Mouse (Mus musculus) intestine, embryonic 15.5 days (tissue): ENCODE data around the gene Myo16. TPM values are rescaled to one million over a fixed set of nuclear protein-coding genes. Genes with fewer than 3 reads are reported as not detected.

Source experiments
- ATAC-seq: fragments of 200-750 bp; cut with Nextera tagmentation; 2 replicates; pipeline ENCODE4 v1.8.0; 2017; ENCODE audit warnings: moderate TSS enrichment, moderate library complexity
- H3K27ac ChIP-seq: fragments of 300-500 bp; sonication (generic); 2 replicates; pipeline ENCODE4 v1.5.1; 2015; ENCODE audit warnings: mild to moderate bottlenecking, inconsistent platforms
- H3K27me3 ChIP-seq: fragments of 300-500 bp; sonication (generic); replicated peaks from 2 replicates; pipeline ENCODE4 v1.6.1; 2015; ENCODE audit warnings: inconsistent platforms
- H3K36me3 ChIP-seq: fragments of 300-500 bp; sonication (generic); 2 replicates; pipeline ENCODE4 v1.6.1; 2015; ENCODE audit warnings: inconsistent platforms
- H3K4me1 ChIP-seq: fragments of 300-500 bp; sonication (generic); replicated peaks from 2 replicates; pipeline ENCODE4 v1.6.1; 2015; ENCODE audit warnings: inconsistent platforms
- H3K4me2 ChIP-seq: fragments of 300-500 bp; sonication (generic); replicated peaks from 2 replicates; pipeline ENCODE4 v1.6.1; 2015; ENCODE audit warnings: mild to moderate bottlenecking, inconsistent platforms
- H3K4me3 ChIP-seq: fragments of 300-500 bp; sonication (generic); replicated peaks from 2 replicates; pipeline ENCODE4 v1.5.1; 2015; ENCODE audit warnings: inconsistent platforms
- H3K9ac ChIP-seq: fragments of 300-500 bp; sonication (generic); 2 replicates; pipeline ENCODE4 v1.6.1; 2015; ENCODE audit warnings: inconsistent platforms
- H3K9me3 ChIP-seq: fragments of 300-500 bp; sonication (generic); 2 replicates; pipeline ENCODE4 v1.6.1; 2016; ENCODE audit warnings: inconsistent platforms
- WGBS: fragments of 180-500 bp; shearing (Covaris S2); methylation state at CpG from one replicate; pipeline ENCODE4 v1.1.7; 2015; 5-methylcytosine and 5-hydroxymethylcytosine counted together
- polyA plus RNA-seq: library from polyadenylated mRNA; unstranded; fragments of >200 nt; fragmentation: Nextera tagmentation; extraction: Ambion mirVana; gene quantifications from 2 replicates; pipeline ENCODE4 v1.2.1, GENCODE M21; 2015

Myo16 gene
- polyA plus RNA-seq, 1 experiment from 2014 or later = 0.16 TPM

GRCm38 (mm10) chr8:10549434-10549833 lies 395.7 kb downstream of the Myo16 start:
- Histone ChIP-seq H3K9ac (no peak overlapping the region), H3K4me3 (no peak overlapping the region), H3K27ac (no peak overlapping the region), H3K4me1 (no peaks in the 10 kb centered on the region), H3K9me3 (no peaks in the 10 kb centered on the region), H3K4me2 (no peak overlapping the region), H3K27me3 (no peaks in the 10 kb centered on the region), H3K36me3 (no peaks in the 10 kb centered on the region)
- no peak for ATAC-seq
- WGBS = 89% methylated on average over 3 of the region's 3 CpGs

- ATAC-seq = no peak
- WGBS = 82% methylated on average over 7 of the region's 7 CpGs
Observed at GRCm38 (mm10) chr8:10557961-10558360, 404.2 kb downstream of the Myo16 start.

GRCm38 (mm10) chr8:10559479-10559878 lies 405.8 kb downstream of the Myo16 start:
- Histone ChIP-seq H3K9ac (no peak overlapping the region), H3K9me3 (no peaks in the 10 kb centered on the region), H3K27ac (no peak overlapping the region), H3K36me3 (no peaks in the 10 kb centered on the region), H3K4me1 (no peaks in the 10 kb centered on the region), H3K4me3 (no peak overlapping the region), H3K27me3 (no peaks in the 10 kb centered on the region), H3K4me2 (no peak overlapping the region)
- WGBS = 85% methylated on average over 6 of the region's 6 CpGs
- ATAC-seq = no peak

More at GRCm38 (mm10) chr8:10557961-10558360, 404.2 kb downstream of the Myo16 start:
- no peak overlapping the region for H3K4me3 ChIP-seq
- H3K4me2 ChIP-seq = no peak overlapping the region
- H3K9ac ChIP-seq = no peak overlapping the region
- H3K9me3 ChIP-seq = no peaks in the 10 kb centered on the region
- H3K27ac ChIP-seq = no peak overlapping the region
- no peaks in the 10 kb centered on the region for H3K27me3 ChIP-seq
- no peaks in the 10 kb centered on the region for H3K4me1 ChIP-seq
- H3K36me3 ChIP-seq = no peaks in the 10 kb centered on the region

- WGBS = 74% methylated on average over 5 of the region's 5 CpGs
- H3K9ac ChIP-seq = no peak overlapping the region
- no peak overlapping the region for H3K27ac ChIP-seq
- no peak for ATAC-seq
- no peak overlapping the region for H3K4me3 ChIP-seq
- no peaks in the 10 kb centered on the region for H3K36me3 ChIP-seq
- no peak overlapping the region for H3K4me2 ChIP-seq
- H3K4me1 ChIP-seq = no peaks in the 10 kb centered on the region
- no peaks in the 10 kb centered on the region for H3K9me3 ChIP-seq
- H3K27me3 ChIP-seq = no peaks in the 10 kb centered on the region
Observed at GRCm38 (mm10) chr8:10561616-10562015, 407.9 kb downstream of the Myo16 start.

GRCm38 (mm10) chr8:10562046-10562445 lies 408.3 kb downstream of the Myo16 start:
- H3K4me1 ChIP-seq = no peaks in the 10 kb centered on the region
- ATAC-seq = no peak
- H3K27ac ChIP-seq = no peak overlapping the region
- no peak overlapping the region for H3K4me3 ChIP-seq
- H3K27me3 ChIP-seq = no peaks in the 10 kb centered on the region
- H3K9ac ChIP-seq = no peak overlapping the region
- WGBS = 88% methylated on average over 13 of the region's 13 CpGs
- H3K9me3 ChIP-seq = no peaks in the 10 kb centered on the region
- no peak overlapping the region for H3K4me2 ChIP-seq
- H3K36me3 ChIP-seq = no peaks in the 10 kb centered on the region

GRCm38 (mm10) chr8:10562636-10563035 lies 408.9 kb downstream of the Myo16 start:
- H3K27ac ChIP-seq = no peak overlapping the region
- H3K4me2 ChIP-seq = no peak overlapping the region
- WGBS = 87% methylated on average over 9 of the region's 9 CpGs
- ATAC-seq = no peak
- H3K9me3 ChIP-seq = no peaks in the 10 kb centered on the region
- no peaks in the 10 kb centered on the region for H3K36me3 ChIP-seq
- no peaks in the 10 kb centered on the region for H3K4me1 ChIP-seq
- H3K27me3 ChIP-seq = no peaks in the 10 kb centered on the region
- no peak overlapping the region for H3K9ac ChIP-seq
- no peak overlapping the region for H3K4me3 ChIP-seq

- WGBS = 76% methylated on average over 11 of the region's 11 CpGs
- no peaks in the 10 kb centered on the region for H3K36me3 ChIP-seq
- H3K9ac ChIP-seq = no peak overlapping the region
- no peak for ATAC-seq
- H3K4me2 ChIP-seq = no peak overlapping the region
- H3K4me1 ChIP-seq = no peaks in the 10 kb centered on the region
- H3K9me3 ChIP-seq = no peaks in the 10 kb centered on the region
- no peaks in the 10 kb centered on the region for H3K27me3 ChIP-seq
- no peak overlapping the region for H3K27ac ChIP-seq
- H3K4me3 ChIP-seq = no peak overlapping the region
Observed at GRCm38 (mm10) chr8:10565231-10566029, 411.7 kb downstream of the Myo16 start.

GRCm38 (mm10) chr8:10568448-10568847 lies 414.7 kb downstream of the Myo16 start:
- H3K4me3 ChIP-seq = no peak overlapping the region
- H3K4me2 ChIP-seq = no peak overlapping the region
- no peaks in the 10 kb centered on the region for H3K4me1 ChIP-seq
- no peak overlapping the region for H3K27ac ChIP-seq
- H3K9me3 ChIP-seq = no peaks in the 10 kb centered on the region
- WGBS = 73% methylated on average over 4 of the region's 4 CpGs
- H3K27me3 ChIP-seq = no peaks in the 10 kb centered on the region
- no peak for ATAC-seq
- no peaks in the 10 kb centered on the region for H3K36me3 ChIP-seq
- no peak overlapping the region for H3K9ac ChIP-seq

GRCm38 (mm10) chr8:10574096-10574495 lies 420.4 kb downstream of the Myo16 start:
- Histone ChIP-seq H3K27me3 (no peaks in the 10 kb centered on the region), H3K9me3 (no peaks in the 10 kb centered on the region), H3K36me3 (no peaks in the 10 kb centered on the region), H3K27ac (no peak overlapping the region), H3K4me1 (no peaks in the 10 kb centered on the region), H3K9ac (no peak overlapping the region), H3K4me2 (no peak overlapping the region), H3K4me3 (no peak overlapping the region)
- no peak for ATAC-seq
- 14% methylated on average over 6 of the region's 6 CpGs for WGBS

- no peak overlapping the region for H3K9ac ChIP-seq
- no peaks in the 10 kb centered on the region for H3K27me3 ChIP-seq
- H3K4me3 ChIP-seq = no peak overlapping the region
- H3K4me2 ChIP-seq = no peak overlapping the region
- ATAC-seq = no peak
- no peak overlapping the region for H3K27ac ChIP-seq
- 96% methylated on average over 10 of the region's 10 CpGs for WGBS
- H3K36me3 ChIP-seq = no peaks in the 10 kb centered on the region
- H3K9me3 ChIP-seq = no peaks in the 10 kb centered on the region
- no peaks in the 10 kb centered on the region for H3K4me1 ChIP-seq
Observed at GRCm38 (mm10) chr8:10575244-10575643, 421.5 kb downstream of the Myo16 start.

- no peak overlapping the region for H3K4me3 ChIP-seq
- H3K9me3 ChIP-seq = no peaks in the 10 kb centered on the region
- H3K9ac ChIP-seq = no peak overlapping the region
- no peaks in the 10 kb centered on the region for H3K27me3 ChIP-seq
- H3K4me1 ChIP-seq = no peaks in the 10 kb centered on the region
- 21% methylated on average over 11 of the region's 14 CpGs for WGBS
- no peaks in the 10 kb centered on the region for H3K36me3 ChIP-seq
- ATAC-seq = peak; percentile 63; the same call in 1 of the 2 replicates
- H3K27ac ChIP-seq = no peak overlapping the region
- no peak overlapping the region for H3K4me2 ChIP-seq
Observed at GRCm38 (mm10) chr8:10586956-10587744, 433.4 kb downstream of the Myo16 start.

- no peaks in the 10 kb centered on the region for H3K9me3 ChIP-seq
- no peak overlapping the region for H3K27ac ChIP-seq
- no peak overlapping the region for H3K9ac ChIP-seq
- H3K4me3 ChIP-seq = no peak overlapping the region
- WGBS = 81% methylated on average over 11 of the region's 11 CpGs
- H3K4me1 ChIP-seq = no peaks in the 10 kb centered on the region
- no peak for ATAC-seq
- no peaks in the 10 kb centered on the region for H3K36me3 ChIP-seq
- no peaks in the 10 kb centered on the region for H3K27me3 ChIP-seq
- H3K4me2 ChIP-seq = no peak overlapping the region
Observed at GRCm38 (mm10) chr8:10589422-10589933, 435.8 kb downstream of the Myo16 start.
